8 mouse cellular contexts compared by ENCODE assay signal in the genomic region with DNA sequence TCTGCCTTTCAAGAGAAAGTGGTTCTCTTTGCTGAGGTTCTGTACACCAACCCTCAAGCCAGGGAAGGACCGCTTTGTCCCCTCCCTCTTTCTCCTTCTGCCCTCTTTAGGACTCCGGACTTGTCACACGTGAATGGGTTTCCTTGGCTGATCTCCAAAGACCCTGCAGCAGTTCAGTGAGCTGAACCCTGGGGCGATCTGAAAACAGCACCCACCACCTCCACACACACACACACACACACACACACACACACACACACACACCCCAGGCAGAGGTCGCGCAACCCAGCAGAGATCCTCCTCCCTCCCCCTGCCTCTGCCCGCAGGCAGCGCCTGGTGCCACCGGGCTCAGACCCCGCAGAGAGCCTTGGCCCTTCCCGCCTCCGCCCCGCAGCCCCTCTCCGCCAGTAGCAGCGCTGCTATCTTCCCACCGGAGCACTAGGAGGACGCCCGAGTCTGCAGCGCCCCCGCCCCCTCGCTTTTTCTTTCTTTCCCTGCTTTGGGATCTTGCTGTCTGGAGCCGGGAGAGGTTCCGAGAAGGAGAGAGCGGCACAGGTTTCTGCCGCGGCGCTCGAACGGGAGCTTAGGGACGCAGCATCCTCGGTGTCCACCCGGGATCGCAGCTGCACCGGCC. TPM values are rescaled to one million over a fixed set of nuclear protein-coding genes. Genes with fewer than 3 reads are reported as not detected.
DNase-seq lines count a peak whose midpoint lies in the region; ATAC-seq and TF ChIP-seq lines count a peak whose summit lies in the region.

A gene (plus strand): TSS at position 252 of the 634 bp plus-strand sequence.

- H3K4me2 ChIP-seq in lung, embryonic 15.5 days, result peak within 1 kb of the TSS; percentile 98
- H3K4me2 ChIP-seq in liver, postnatal 0 days (ENCODE audit: low read depth, low read length), result peak within 1 kb of the TSS; percentile 71

- no peak for TF ChIP-seq CTCF in liver, postnatal 0 days (IDR thresholded peaks at IDR 0.05; ENCODE audit: low read depth)

- H3K4me3 ChIP-seq in lung, embryonic 15.5 days, result peak within 1 kb of the TSS; percentile 49
- peak within 1 kb of the TSS; percentile 49 for H3K4me3 ChIP-seq in liver, postnatal 0 days (ENCODE audit: low read depth, low read length)

- TF ChIP-seq EP300 in liver, postnatal 0 days (IDR thresholded peaks at IDR 0.05; ENCODE audit: low read depth), result no peak

- no peak within 1 kb of the TSS for H3K27ac ChIP-seq in lung, embryonic 15.5 days
- H3K27ac ChIP-seq in liver, postnatal 0 days (ENCODE audit: low read depth), result no peak within 1 kb of the TSS

- ATAC-seq in lung, embryonic 15.5 days (ENCODE audit: borderline replicate concordance, extremely low read depth, low FRiP score, low TSS enrichment), result no peak
- ATAC-seq in granulocyte monocyte progenitor cell, adult 5-6 weeks (replicated peaks; ENCODE audit: poor library complexity, severe bottlenecking), result peak; percentile 23; the same call in 1 of the 2 replicates
- ATAC-seq in liver, postnatal 0 days, result no peak

- DNase-seq in lung, postnatal 36 days, result no peak
- peak; percentile 71 to 76 for DNase-seq in cerebellum, postnatal 25 days
- peak; percentile 91 to 94 for DNase-seq in kidney, postnatal 36 days
- DNase-seq in liver, postnatal 0 days, result peak; percentile 15
- peak; percentile 27 for DNase-seq in splenic B cell, adult 2 months (ENCODE audit: low read depth, low spot score)
- no peak for DNase-seq in thymus, adult 18-20 months

- WGBS in lung, embryonic 15.5 days, result 1% methylated on average over 34 of the region's 34 CpGs
- WGBS in liver, postnatal 0 days (ENCODE audit: insufficient replicate concordance), result 2% methylated on average over 32 of the region's 34 CpGs

- H3K27me3 ChIP-seq in lung, embryonic 15.5 days, result peaks cover 47% of the 10 kb centered on the region
- H3K27me3 ChIP-seq in liver, postnatal 0 days (ENCODE audit: insufficient read depth, low read length), result peaks cover 46% of the 10 kb centered on the region
- H3K27me3 ChIP-seq in splenic B cell, adult 2 months (ENCODE audit: control insufficient read depth, insufficient read depth, low read length, poor library complexity, severe bottlenecking), result 0 out of 2 replicates have a peak, but pooled peaks cover 1% of the 10 kb centered on the region

- H3K9ac ChIP-seq in lung, embryonic 15.5 days, result peak within 1 kb of the TSS; percentile 13; the same call in 1 of the 2 replicates
- no peak within 1 kb of the TSS for H3K9ac ChIP-seq in liver, postnatal 0 days (replicated peaks)

- H3K9me3 ChIP-seq in lung, embryonic 15.5 days, result no peaks in the 10 kb centered on the region
- no peaks in the 10 kb centered on the region for H3K9me3 ChIP-seq in liver, postnatal 0 days (ENCODE audit: low read length)

- H3K4me1 ChIP-seq in lung, embryonic 15.5 days, result peaks cover 15% of the 10 kb centered on the region; the same call in 1 of the 2 replicates
- peaks cover 14% of the 10 kb centered on the region for H3K4me1 ChIP-seq in liver, postnatal 0 days (ENCODE audit: insufficient read depth)

- no peaks in the 10 kb centered on the region for H3K36me3 ChIP-seq in lung, embryonic 15.5 days
- H3K36me3 ChIP-seq in liver, postnatal 0 days (replicated peaks; ENCODE audit: insufficient read depth, low read length), result no peaks in the 10 kb centered on the region
- no peaks in the 10 kb centered on the region for H3K36me3 ChIP-seq in splenic B cell, adult 2 months (ENCODE audit: control insufficient read depth, insufficient read depth, low read length, poor library complexity, severe bottlenecking)

RNA-seq across cellular contexts. Expression of the gene that starts here (rescaled TPM):
- 0.35 and 0.39 TPM in 2 replicates for polyA plus RNA-seq in lung, embryonic 15.5 days (2015; fragmentation: Nextera tagmentation; extraction: Ambion mirVana)
- not detected in 2 replicates for total RNA-seq in granulocyte monocyte progenitor cell, adult 5-6 weeks (2014; fragmentation: Nextera tagmentation)
- not detected in 2 replicates for total RNA-seq in granulocyte monocyte progenitor cell, adult 5-6 weeks (2017)
- 0.07 and 0.12 TPM in 2 replicates for polyA plus RNA-seq in liver, postnatal 0 days (2015; fragmentation: Nextera tagmentation; extraction: Ambion mirVana)

Comparison
In these comparisons a context has a peak if more than half of its experiments do, and no peak if none do; other contexts are left out.
1. Peak in ATAC-seq in granulocyte monocyte progenitor cell, adult 5-6 weeks; RNA of the gene not detected or under 1 TPM.
2. Peak in DNase-seq, H3K4me3 ChIP-seq and H3K4me2 ChIP-seq in liver, postnatal 0 days; RNA of the gene not detected or under 1 TPM.
3. DNase-seq: peak in cerebellum, postnatal 25 days (2 of 2), kidney, postnatal 36 days (2 of 2) and splenic B cell, adult 2 months (single experiment); none in lung, postnatal 36 days (single experiment) and thymus, adult 18-20 months (0 of 2).